Mouse (Mus musculus) bone marrow, adult 2 months (tissue): Measurements from ENCODE around the gene Xylb. TPM values are rescaled to one million over a fixed set of nuclear protein-coding genes. Genes with fewer than 3 reads are reported as not detected.

Experiments
- H3K27ac ChIP-seq: fragments of 200-500 bp; 2 replicates; pipeline ENCODE4 v1.5.1; 2012; ENCODE audit warnings: low read depth, mild to moderate bottlenecking, control low read depth, inconsistent platforms, low read length; ENCODE audit not compliant: control insufficient read depth, poor library complexity, insufficient read depth
- H3K4me1 ChIP-seq: fragments of 200-500 bp; 2 replicates; pipeline ENCODE4 v1.6.1; 2011; ENCODE audit warnings: low read length; ENCODE audit not compliant: control insufficient read depth, insufficient read depth
- H3K4me3 ChIP-seq: fragments of 200-500 bp; replicated peaks from 2 replicates; pipeline ENCODE3; 2011; ENCODE audit warnings: mild to moderate bottlenecking, low read depth, low read length, control low read depth; ENCODE audit not compliant: control insufficient read depth
- CTCF ChIP-seq: fragments of 200-500 bp; IDR thresholded peaks from 2 replicates; pipeline ENCODE4 v1.5.1; 2011; ENCODE audit warnings: low read length, control low read depth; ENCODE audit not compliant: control insufficient read depth, insufficient read depth
- POLR2A ChIP-seq: fragments of 200-500 bp; IDR thresholded peaks from 2 replicates; pipeline ENCODE4 v1.6.1; 2011; ENCODE audit warnings: low read depth, mild to moderate bottlenecking, control low read depth, low read length, borderline replicate concordance; ENCODE audit not compliant: control insufficient read depth
- WGBS: fragments of 180-500 bp; shearing (Covaris S2); methylation state at CpG from one replicate; pipeline ENCODE4 v1.1.7; 2018; 5-methylcytosine and 5-hydroxymethylcytosine counted together
- polyA plus RNA-seq: library from polyadenylated mRNA; stranded (reverse); fragments of >200 nt; gene quantifications from 2 replicates; pipeline ENCODE4 v1.2.4, GENCODE M21; 2011; ENCODE audit warnings: low replicate concordance; ENCODE audit not compliant: missing spikeins, insufficient read depth, insufficient read length

The Xylb gene
- polyA plus RNA-seq, 1 experiment, result 2.3 TPM

- 88% methylated on average over 4 of the region's 4 CpGs for WGBS
- Histone ChIP-seq H3K4me1 (peaks cover 7% of the 10 kb centered on the region; the same call in 1 of the 2 replicates), H3K4me3 (no peak overlapping the region), H3K27ac (no peak overlapping the region)
- TF ChIP-seq CTCF (no peak), POLR2A (no peak)
Measured at GRCm38 (mm10) chr9:119335571-119335970, 21.6 kb upstream of the Xylb start.

GRCm38 (mm10) chr9:119337842-119338241 is 19.3 kb upstream of the Xylb start:
- H3K4me3 ChIP-seq, result no peak overlapping the region
- no peak for TF ChIP-seq CTCF
- TF ChIP-seq POLR2A, result no peak
- H3K4me1 ChIP-seq, result peaks cover 9% of the 10 kb centered on the region; the same call in 1 of the 2 replicates
- WGBS, result 92% methylated on average over 14 of the region's 14 CpGs
- H3K27ac ChIP-seq, result no peak overlapping the region

GRCm38 (mm10) chr9:119338350-119338749 is 18.8 kb upstream of the Xylb start:
- peaks cover 9% of the 10 kb centered on the region; the same call in 1 of the 2 replicates for H3K4me1 ChIP-seq
- H3K4me3 ChIP-seq, result no peak overlapping the region
- 89% methylated on average over 3 of the region's 3 CpGs for WGBS
- TF ChIP-seq CTCF, result no peak
- no peak for TF ChIP-seq POLR2A
- H3K27ac ChIP-seq, result no peak overlapping the region

GRCm38 (mm10) chr9:119339106-119339505 is 18.1 kb upstream of the Xylb start:
- Histone ChIP-seq H3K27ac (no peak overlapping the region), H3K4me3 (peak overlapping the region; percentile 91), H3K4me1 (peaks cover 8% of the 10 kb centered on the region; the same call in 1 of the 2 replicates)
- WGBS, result 31% methylated on average over 7 of the region's 7 CpGs
- TF ChIP-seq POLR2A (no peak), CTCF (no peak)

- TF ChIP-seq POLR2A, result peak; percentile 51; the same call in 1 of the 2 replicates
- TF ChIP-seq CTCF, result no peak
- WGBS, result under 1% methylated on average over 43 of the region's 43 CpGs
- Histone ChIP-seq H3K27ac (peak within 1 kb of the TSS; percentile 93), H3K4me3 (peak within 1 kb of the TSS; percentile 91), H3K4me1 (peaks cover 5% of the 10 kb centered on the region; the same call in 1 of the 2 replicates)
Measured at GRCm38 (mm10) chr9:119339558-119340211, 17.5 kb upstream of the Xylb start, which contains the start of gene Acaa1a. Acaa1a (plus strand) TSS chr9:119339676.

GRCm38 (mm10) chr9:119340212-119340580 is 17.0 kb upstream of the Xylb start:
- WGBS, result 2% methylated on average over 8 of the region's 8 CpGs
- TF ChIP-seq POLR2A (no peak), CTCF (no peak)

GRCm38 (mm10) chr9:119340909-119341816 is 16.0 kb upstream of the Xylb start, which contains the start of gene Myd88:
Myd88 (minus strand) TSS chr9:119341411.
- WGBS, result under 1% methylated on average over 68 of the region's 68 CpGs
- Histone ChIP-seq H3K27ac (peak within 1 kb of the TSS; percentile 93), H3K4me3 (peak within 1 kb of the TSS; percentile 91), H3K4me1 (peaks cover 4% of the 10 kb centered on the region; the same call in 1 of the 2 replicates)
- TF ChIP-seq POLR2A (peak; percentile 71; the same call in 1 of the 2 replicates), CTCF (no peak)

More at GRCm38 (mm10) chr9:119340212-119340580, 17.0 kb upstream of the Xylb start:
- peak overlapping the region; percentile 93 for H3K27ac ChIP-seq
- peak overlapping the region; percentile 91 for H3K4me3 ChIP-seq
- H3K4me1 ChIP-seq, result peaks cover 4% of the 10 kb centered on the region; the same call in 1 of the 2 replicates

- TF ChIP-seq CTCF, result no peak
- Histone ChIP-seq H3K27ac (no peak overlapping the region), H3K4me1 (peaks cover 4% of the 10 kb centered on the region; the same call in 1 of the 2 replicates), H3K4me3 (no peak overlapping the region)
- WGBS, result 85% methylated on average over 7 of the region's 7 CpGs
Measured at GRCm38 (mm10) chr9:119342728-119343127, 14.5 kb upstream of the Xylb start.
